Mouse (Mus musculus): ENCODE results near the gene Itga2.

DNA sequence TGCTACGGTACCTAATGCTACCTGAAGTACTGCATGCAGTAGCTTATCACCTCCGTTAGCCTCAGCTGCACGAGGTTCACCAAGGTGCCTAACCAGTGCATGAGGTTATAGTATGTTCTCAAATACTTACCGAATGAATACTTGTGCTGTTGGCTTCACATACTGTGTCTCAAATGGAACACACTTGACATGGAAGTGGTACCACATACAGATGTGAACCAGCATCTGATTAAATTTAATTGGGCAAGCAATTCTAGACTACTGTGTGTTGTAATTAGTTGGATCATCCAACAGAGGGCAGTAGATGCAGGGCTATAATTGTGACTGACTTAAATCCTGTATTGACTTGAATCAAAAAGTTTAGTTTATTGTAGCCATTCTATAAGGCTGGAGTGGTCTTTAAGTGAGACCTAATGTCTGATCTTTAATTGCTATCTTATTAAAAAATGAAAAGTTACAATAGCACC is 100.5 kb downstream of the Itga2 start:
- TF ChIP-seq POLR2A (IDR thresholded peaks at IDR 0.05; ENCODE audit: extremely low read depth, insufficient read depth, low read length) (no peak), CTCF (IDR thresholded peaks at IDR 0.05; ENCODE audit: low read depth, low read length) (peak; percentile 60)

Data from liver, adult 2 months (tissue).